Comparison of ENCODE assay signal across 21 mouse cellular contexts in the genomic region with DNA sequence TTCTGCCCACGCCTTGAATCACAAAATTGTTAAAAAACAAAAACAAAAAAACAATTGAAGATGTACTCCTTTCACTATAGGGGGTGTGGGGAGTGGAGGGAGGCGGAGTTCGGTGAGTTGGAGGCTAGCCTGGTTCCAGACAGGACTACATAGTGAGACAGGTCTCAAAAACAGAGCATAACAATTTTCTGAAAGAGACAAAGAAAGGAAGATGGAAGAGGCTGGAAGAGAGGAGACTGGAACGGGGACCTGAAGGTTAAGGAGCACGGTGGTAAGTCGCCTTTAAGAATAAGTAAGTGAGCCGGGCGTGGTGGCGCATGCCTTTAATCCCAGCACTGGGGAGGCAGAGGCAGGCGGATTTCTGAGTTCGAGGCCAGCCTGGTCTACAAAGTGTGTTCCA. TPM values are rescaled to one million over a fixed set of nuclear protein-coding genes. Genes with fewer than 3 reads are reported as not detected.
DNase-seq lines count a peak whose midpoint lies in the region; ATAC-seq and TF ChIP-seq lines count a peak whose summit lies in the region.
"Had no signal": no experiment of that assay in that cellular context is flagged by ENCODE, and none has a peak within 500 bp of the region (broad histone marks: within the 10 kb centered on the region; RNA-seq: fewer than 3 reads in every experiment).

No protein-coding gene starts in this region.

- H3K27me3 ChIP-seq in heart, embryonic 12.5 days (replicated peaks), result peaks cover 82% of the 10 kb centered on the region
- H3K27me3 ChIP-seq in liver, embryonic 11.5 days (replicated peaks; ENCODE audit: control insufficient read depth, insufficient read depth, low read length), result peaks cover 67% of the 10 kb centered on the region
- H3K27me3 ChIP-seq in MEL (ENCODE audit: control insufficient read depth in 1 of 2, insufficient read depth in 2 of 2, low read length in 2 of 2), result no peaks in the 10 kb centered on the region
- H3K27me3 ChIP-seq in liver, embryonic 15.5 days, result peaks cover 95% of the 10 kb centered on the region

- H3K79me2 ChIP-seq in MEL (ENCODE audit: control insufficient read depth, insufficient read depth, low read length, poor library complexity), result no peaks in the 10 kb centered on the region

- H3K9me3 ChIP-seq in heart, embryonic 12.5 days (replicated peaks), result 0 out of 2 replicates have a peak, but pooled peaks cover 4% of the 10 kb centered on the region
- H3K9me3 ChIP-seq in liver, embryonic 11.5 days (ENCODE audit: control insufficient read depth, low read length), result no peaks in the 10 kb centered on the region
- no peaks in the 10 kb centered on the region for H3K9me3 ChIP-seq in MEL (replicated peaks; ENCODE audit: insufficient read depth, low read length)
- H3K9me3 ChIP-seq in liver, embryonic 15.5 days (replicated peaks), result no peaks in the 10 kb centered on the region
- H3K9me3 ChIP-seq: neural tube, embryonic 12.5 days had no signal

- peak overlapping the region; percentile 68 for H3K4me2 ChIP-seq in heart, embryonic 12.5 days
- peak overlapping the region; percentile 53 for H3K4me2 ChIP-seq in liver, embryonic 11.5 days
- H3K4me2 ChIP-seq in liver, embryonic 15.5 days, result peak overlapping the region; percentile 52; the same call in 1 of the 2 replicates

- WGBS in heart, embryonic 12.5 days, result 23% methylated on average over 11 of the region's 11 CpGs
- 10% methylated on average over 9 of the region's 11 CpGs for WGBS in liver, embryonic 11.5 days
- 16% methylated on average over 11 of the region's 11 CpGs for WGBS in liver, embryonic 15.5 days (ENCODE audit: insufficient replicate concordance)

- no peak overlapping the region for H3K27ac ChIP-seq in heart, embryonic 12.5 days (ENCODE audit: poor library complexity, severe bottlenecking)
- no peak overlapping the region for H3K27ac ChIP-seq in liver, embryonic 11.5 days (ENCODE audit: low read depth, low read length)
- no peak overlapping the region for H3K27ac ChIP-seq in MEL (ENCODE audit: control insufficient read depth, low read depth, low read length)
- H3K27ac ChIP-seq in liver, embryonic 15.5 days (replicated peaks), result no peak overlapping the region
- H3K27ac ChIP-seq: embryonic facial prominence, embryonic 13.5 days; macrophage; neural tube, embryonic 12.5 days had no signal

- peaks cover 23% of the 10 kb centered on the region for H3K4me1 ChIP-seq in heart, embryonic 12.5 days (replicated peaks)
- peaks cover 23% of the 10 kb centered on the region for H3K4me1 ChIP-seq in liver, embryonic 11.5 days (replicated peaks; ENCODE audit: control insufficient read depth, insufficient read depth, low read length)
- peaks cover 2 to 10% of the 10 kb centered on the region in 2 experiments; a peak in 2 of 4 replicates for H3K4me1 ChIP-seq in MEL (ENCODE audit: control insufficient read depth in 1 of 2, insufficient read depth in 2 of 2, low read length in 2 of 2)
- peaks cover 26% of the 10 kb centered on the region for H3K4me1 ChIP-seq in liver, embryonic 15.5 days (replicated peaks)

- no peak for DNase-seq in heart, adult 18-20 months
- DNase-seq in liver, embryonic 11.5 days (ENCODE audit: low spot score), result no peak
- DNase-seq in liver (no peak), MEL (ENCODE audit: low read depth, low spot score) (no peak)
- DNase-seq in gastrocnemius, adult 8-10 months (ENCODE audit: low spot score in 2 of 2), result no peak
- DNase-seq: cerebellum, postnatal 25 days; forebrain, postnatal 0 days; gastrocnemius, postnatal 14 days; heart, postnatal 14 days had no signal

- no peak for TF ChIP-seq CTCF in MEL (IDR thresholded peaks at IDR 0.05 in 2 of 3, conservative IDR thresholded peaks at IDR 0.05 in 1 of 3; ENCODE audit: control insufficient read depth in 1 of 3, insufficient read depth in 1 of 3, low read depth in 2 of 3, low read length in 3 of 3, poor library complexity in 1 of 3, severe bottlenecking in 1 of 3)

- no peak overlapping the region for H3K9ac ChIP-seq in heart, embryonic 12.5 days
- no peak overlapping the region for H3K9ac ChIP-seq in liver, embryonic 11.5 days (ENCODE audit: low read depth, low read length)
- no peak overlapping the region for H3K9ac ChIP-seq in MEL (ENCODE audit: control insufficient read depth, low read depth, low read length, poor library complexity, severe bottlenecking)
- no peak overlapping the region for H3K9ac ChIP-seq in liver, embryonic 15.5 days
- H3K9ac ChIP-seq: embryonic facial prominence, embryonic 13.5 days; forebrain, postnatal 0 days; neural tube, embryonic 12.5 days had no signal

- H3K4me3 ChIP-seq in heart, embryonic 12.5 days, result peak overlapping the region; percentile 28
- peak overlapping the region; percentile 39 for H3K4me3 ChIP-seq in liver, embryonic 11.5 days (ENCODE audit: low read depth, low read length)
- no peak overlapping the region for H3K4me3 ChIP-seq in MEL (ENCODE audit: control insufficient read depth in 1 of 2, insufficient read depth in 1 of 2, low read depth in 2 of 2, low read length in 2 of 2)
- H3K4me3 ChIP-seq in liver, embryonic 15.5 days (replicated peaks), result peak overlapping the region; percentile 28; the same call in 1 of the 2 replicates

- TF ChIP-seq RAD21 in MEL (IDR thresholded peaks at IDR 0.05; ENCODE audit: low read depth, low read length), result no peak

- TF ChIP-seq POLR2A in MEL (IDR thresholded peaks at IDR 0.05; ENCODE audit: control insufficient read depth in 1 of 2, insufficient read depth in 1 of 2, low read depth in 1 of 2, low read length in 2 of 2, poor library complexity in 1 of 2), result no peak

- no peak for TF ChIP-seq EP300 in MEL (IDR thresholded peaks at IDR 0.05; ENCODE audit: low read depth in 1 of 2, low read length in 2 of 2)

- no peaks in the 10 kb centered on the region for H3K36me3 ChIP-seq in heart, embryonic 12.5 days
- H3K36me3 ChIP-seq in liver, embryonic 11.5 days (ENCODE audit: control insufficient read depth, insufficient read depth, low read length), result no peaks in the 10 kb centered on the region
- H3K36me3 ChIP-seq in MEL (ENCODE audit: control insufficient read depth in 1 of 2, insufficient read depth in 2 of 2, low read length in 2 of 2), result peaks cover 0 to 17% of the 10 kb centered on the region in 2 experiments; a peak in 2 of 4 replicates
- no peaks in the 10 kb centered on the region for H3K36me3 ChIP-seq in liver, embryonic 15.5 days (replicated peaks)
- H3K36me3 ChIP-seq: embryonic facial prominence, embryonic 13.5 days; neural tube, embryonic 12.5 days had no signal

- no peak for ATAC-seq in heart, embryonic 12.5 days (ENCODE audit: insufficient number of reproducible peaks, low FRiP score)
- ATAC-seq in liver, embryonic 11.5 days (replicated peaks; ENCODE audit: low FRiP score), result no peak
- no peak for ATAC-seq in liver, embryonic 15.5 days (ENCODE audit: insufficient read depth)
- ATAC-seq: activated CD4-positive, CD25-positive, alpha-beta regulatory T cell, adult 4 months; forebrain, postnatal 0 days; inflammation-experienced regulatory T-cells, adult 6 months had no signal

TF ChIP-seq in MEL, 35 proteins besides CTCF, POLR2A, EP300 and RAD21:
- TF ChIP-seq TBP (IDR thresholded peaks at IDR 0.05; ENCODE audit: low read depth, low read length) (0 out of 2 replicates have a peak, but pooled peaks have one; percentile 16), ZKSCAN1 (IDR thresholded peaks at IDR 0.05; ENCODE audit: low read depth, low read length) (no peak)

RNA-seq across cellular contexts. Expression of a gene that starts 47.1 kb away (rescaled TPM):
- 0.72 and 0.87 TPM in 2 replicates for polyA plus RNA-seq in heart, embryonic 12.5 days (2016; fragmentation: Nextera tagmentation; extraction: Ambion mirVana)
- total RNA-seq in heart, adult 18-20 months (2021), result not detected
- not detected in 2 replicates for polyA plus RNA-seq in liver, embryonic 11.5 days (2014; fragmentation: Nextera tagmentation; extraction: Ambion mirVana)
- total RNA-seq in MEL (2012; rRNA removed), result not detected in 2 replicates
- polyA plus RNA-seq in MEL (2012; ENCODE audit: insufficient read depth in 1 of 2, insufficient read length in 2 of 2, low read depth in 1 of 2, low replicate concordance in 2 of 2, missing spikeins in 1 of 2), result under 1 TPM in 1 of 2 experiments, not detected in 1; 0.17 TPM
- not detected in 2 replicates for polyA plus RNA-seq in liver, embryonic 15.5 days (2015; fragmentation: Nextera tagmentation; extraction: Ambion mirVana)
- not detected for total RNA-seq in gastrocnemius, adult 8-10 months (2022)
- total RNA-seq: adrenal gland, postnatal 4 days; forebrain, postnatal 0 days; gastrocnemius, postnatal 14 days; heart, postnatal 14 days; left cerebral cortex, adult 8-10 months; liver, adult 2 months; midbrain, postnatal 0 days had no signal
- polyA plus RNA-seq: C2C12; forebrain, postnatal 0 days; inflammation-experienced regulatory T-cells, adult 6 months; liver, adult 2 months; macrophage; midbrain, postnatal 0 days; neural tube, embryonic 12.5 days had no signal

Comparison
In these comparisons a context has a peak if more than half of its experiments do, and no peak if none do; other contexts are left out.
1. H3K4me3 ChIP-seq: peak in heart, embryonic 12.5 days (single experiment), liver, embryonic 11.5 days (single experiment) and liver, embryonic 15.5 days (single experiment); none in MEL (0 of 2).
2. Peak in every context shown above with its lines, with median percentiles within 50 percentile points of each other: H3K4me2 ChIP-seq.